Comparison of ENCODE assay signal across 8 mouse cellular contexts in genomic region chr6:47314507-47315334, GRCm38 (mm10).
DNase-seq lines count a peak whose midpoint lies in the region; ATAC-seq lines count a peak whose summit lies in the region.

No protein-coding gene starts in this region.

- H3K27ac ChIP-seq in embryonic facial prominence, embryonic 14.5 days (replicated peaks; ENCODE audit: low read depth, low read length), result peak overlapping the region; percentile 77
- no peak overlapping the region for H3K27ac ChIP-seq in intestine, embryonic 15.5 days
- H3K27ac ChIP-seq in midbrain, embryonic 11.5 days (ENCODE audit: low read depth, low read length), result no peak overlapping the region

- H3K4me1 ChIP-seq in embryonic facial prominence, embryonic 14.5 days (ENCODE audit: control insufficient read depth, insufficient read depth, low read length), result peaks cover 15% of the 10 kb centered on the region
- peaks cover 4% of the 10 kb centered on the region; the same call in 1 of the 2 replicates for H3K4me1 ChIP-seq in intestine, embryonic 15.5 days (replicated peaks)
- H3K4me1 ChIP-seq in midbrain, embryonic 11.5 days (ENCODE audit: control insufficient read depth, insufficient read depth, low read length), result peaks cover 6% of the 10 kb centered on the region; the same call in 1 of the 2 replicates

- DNase-seq in kidney, adult 9 months, result peak; percentile 54
- no peak for DNase-seq in kidney, adult 11 months
- peak; percentile 59 for DNase-seq in MN1 (ENCODE audit: low spot score)
- DNase-seq in embryonic facial prominence, embryonic 14.5 days (ENCODE audit: low spot score), result peak; percentile 73
- peak; percentile 91 for DNase-seq in midbrain, embryonic 11.5 days (ENCODE audit: low spot score, missing footprints)
- DNase-seq in right cerebral cortex, postnatal 36 days (ENCODE audit: low spot score in 2 of 2), result no peak
- no peak for DNase-seq in testis, postnatal 10 days (ENCODE audit: low spot score)

- 46% methylated on average over 15 of the region's 15 CpGs for WGBS in embryonic facial prominence, embryonic 14.5 days
- WGBS in intestine, embryonic 15.5 days, result 55% methylated on average over 15 of the region's 15 CpGs
- WGBS in midbrain, embryonic 11.5 days, result 58% methylated on average over 15 of the region's 15 CpGs

- H3K36me3 ChIP-seq in embryonic facial prominence, embryonic 14.5 days (ENCODE audit: control insufficient read depth, insufficient read depth, low read length), result no peaks in the 10 kb centered on the region
- no peaks in the 10 kb centered on the region for H3K36me3 ChIP-seq in intestine, embryonic 15.5 days
- no peaks in the 10 kb centered on the region for H3K36me3 ChIP-seq in midbrain, embryonic 11.5 days (ENCODE audit: control insufficient read depth, insufficient read depth, low read length)

- no peaks in the 10 kb centered on the region for H3K27me3 ChIP-seq in embryonic facial prominence, embryonic 14.5 days (replicated peaks; ENCODE audit: control insufficient read depth, insufficient read depth, low read length)
- no peaks in the 10 kb centered on the region for H3K27me3 ChIP-seq in intestine, embryonic 15.5 days (replicated peaks)
- no peaks in the 10 kb centered on the region for H3K27me3 ChIP-seq in midbrain, embryonic 11.5 days (ENCODE audit: control insufficient read depth, insufficient read depth, low read length)

- H3K9ac ChIP-seq in embryonic facial prominence, embryonic 14.5 days (ENCODE audit: low read depth, low read length), result 0 out of 2 replicates have a peak overlapping the region, but pooled peaks have one; percentile 30
- no peak overlapping the region for H3K9ac ChIP-seq in intestine, embryonic 15.5 days
- H3K9ac ChIP-seq in midbrain, embryonic 11.5 days (ENCODE audit: low read length), result no peak overlapping the region

- peak overlapping the region; percentile 50 for H3K4me2 ChIP-seq in embryonic facial prominence, embryonic 14.5 days (ENCODE audit: low read depth, low read length)
- H3K4me2 ChIP-seq in intestine, embryonic 15.5 days (replicated peaks), result peak overlapping the region; percentile 41
- H3K4me2 ChIP-seq in midbrain, embryonic 11.5 days, result peak overlapping the region; percentile 25

- no peaks in the 10 kb centered on the region for H3K9me3 ChIP-seq in embryonic facial prominence, embryonic 14.5 days (ENCODE audit: control insufficient read depth, low read length)
- no peaks in the 10 kb centered on the region for H3K9me3 ChIP-seq in intestine, embryonic 15.5 days
- H3K9me3 ChIP-seq in midbrain, embryonic 11.5 days (ENCODE audit: control insufficient read depth, low read length), result no peaks in the 10 kb centered on the region

- ATAC-seq in embryonic facial prominence, embryonic 14.5 days (ENCODE audit: low read depth), result no peak; the same call in 1 of the 2 replicates
- no peak for ATAC-seq in intestine, embryonic 15.5 days
- ATAC-seq in midbrain, embryonic 11.5 days (ENCODE audit: low FRiP score), result 0 out of 2 replicates have a peak, but pooled peaks have one; percentile 31

- peak overlapping the region; percentile 28 for H3K4me3 ChIP-seq in embryonic facial prominence, embryonic 14.5 days (ENCODE audit: low read depth, low read length)
- H3K4me3 ChIP-seq in intestine, embryonic 15.5 days (replicated peaks), result no peak overlapping the region
- H3K4me3 ChIP-seq in midbrain, embryonic 11.5 days (ENCODE audit: low read depth, low read length), result no peak overlapping the region; the same call in 1 of the 2 replicates

Comparison
In these comparisons a context has a peak if more than half of its experiments do, and no peak if none do; other contexts are left out.
1. DNase-seq: peak in kidney, adult 9 months (single experiment), MN1 (single experiment), embryonic facial prominence, embryonic 14.5 days (single experiment) and midbrain, embryonic 11.5 days (single experiment); none in kidney, adult 11 months (single experiment), right cerebral cortex, postnatal 36 days (0 of 2) and testis, postnatal 10 days (single experiment).
2. Peak in every context shown above with its lines, with median percentiles within 50 percentile points of each other: H3K4me2 ChIP-seq.